Mouse (Mus musculus) MEL-GATA-1-ER (cell line): ENCODE measurements at regions not wholly inside any gene's neighbourhood (a gene's known extent, or its start where the extent isn't known, plus 50 kb on each side); places are given as distances from the start of the nearest gene placed in this dataset.

Source experiments
- DNase-seq: peaks from one replicate; pipeline ENCODE4 v3.0.0-alpha.2; 2012; ENCODE audit warnings: low read depth; ENCODE audit errors: extremely low read depth

DNA sequence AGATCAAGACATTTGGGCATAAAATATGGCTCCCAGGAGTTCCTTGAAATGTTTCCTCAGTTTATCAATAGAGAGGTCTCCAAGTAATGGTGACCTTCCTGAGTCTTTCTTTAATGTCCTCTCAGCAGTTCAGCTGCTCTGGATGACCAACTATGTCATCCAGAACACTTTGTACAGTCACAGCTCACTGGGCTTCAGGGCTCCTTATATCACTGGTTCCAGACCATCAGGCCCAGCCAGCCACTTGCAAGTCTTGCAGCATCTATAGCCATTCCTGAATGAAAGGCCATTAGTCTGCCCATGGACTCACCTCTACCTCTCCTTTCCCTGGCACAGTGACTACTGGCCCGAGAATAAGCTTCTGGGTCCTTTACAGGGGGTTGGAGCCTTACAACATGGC, 437.8 kb upstream of the Meis1 start:
- DNase-seq, result no peak

GRCm38 (mm10) chr11:19463730-19464358, 445.1 kb upstream of the Meis1 start:
- no peak for DNase-seq

DNA sequence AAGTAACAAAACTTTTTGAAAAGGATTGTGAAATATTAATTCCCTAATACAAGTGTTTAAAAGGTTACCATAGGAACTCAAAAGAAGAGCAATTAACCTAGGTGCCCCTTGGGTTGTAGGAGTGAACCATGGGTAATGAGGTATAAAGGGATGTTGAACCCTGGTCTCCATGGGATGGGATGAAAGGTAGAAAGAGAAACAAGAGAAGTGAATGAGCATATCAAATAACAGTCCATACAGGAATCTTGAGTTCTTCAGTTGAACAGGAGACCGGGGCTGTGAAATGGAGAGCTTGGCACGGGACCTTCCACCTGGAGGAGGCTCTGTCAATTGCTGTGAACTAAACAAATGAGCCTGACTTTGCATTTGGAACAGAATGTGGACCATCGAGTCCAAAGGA, 449.6 kb upstream of the Meis1 start:
- no peak for DNase-seq

DNA sequence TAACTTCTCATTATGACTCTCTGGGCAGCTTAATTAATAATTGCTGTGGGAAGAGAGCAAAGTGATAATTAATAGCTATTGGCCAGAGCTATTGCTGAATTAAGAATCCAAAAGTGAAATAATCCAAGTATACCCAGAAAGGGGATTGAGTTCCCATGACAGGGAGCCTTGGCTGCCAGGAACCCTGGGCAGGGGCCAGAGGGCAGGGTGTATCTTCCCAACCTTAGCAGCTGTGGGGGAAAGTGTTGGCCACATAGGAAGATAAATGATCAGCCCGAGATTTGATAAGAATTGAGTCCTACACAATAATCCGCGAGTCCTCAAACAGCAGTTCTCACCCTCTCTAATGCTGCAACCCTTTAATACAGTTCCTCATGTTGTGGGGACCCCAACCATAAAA, 450.0 kb upstream of the Meis1 start:
- no peak for DNase-seq

DNA sequence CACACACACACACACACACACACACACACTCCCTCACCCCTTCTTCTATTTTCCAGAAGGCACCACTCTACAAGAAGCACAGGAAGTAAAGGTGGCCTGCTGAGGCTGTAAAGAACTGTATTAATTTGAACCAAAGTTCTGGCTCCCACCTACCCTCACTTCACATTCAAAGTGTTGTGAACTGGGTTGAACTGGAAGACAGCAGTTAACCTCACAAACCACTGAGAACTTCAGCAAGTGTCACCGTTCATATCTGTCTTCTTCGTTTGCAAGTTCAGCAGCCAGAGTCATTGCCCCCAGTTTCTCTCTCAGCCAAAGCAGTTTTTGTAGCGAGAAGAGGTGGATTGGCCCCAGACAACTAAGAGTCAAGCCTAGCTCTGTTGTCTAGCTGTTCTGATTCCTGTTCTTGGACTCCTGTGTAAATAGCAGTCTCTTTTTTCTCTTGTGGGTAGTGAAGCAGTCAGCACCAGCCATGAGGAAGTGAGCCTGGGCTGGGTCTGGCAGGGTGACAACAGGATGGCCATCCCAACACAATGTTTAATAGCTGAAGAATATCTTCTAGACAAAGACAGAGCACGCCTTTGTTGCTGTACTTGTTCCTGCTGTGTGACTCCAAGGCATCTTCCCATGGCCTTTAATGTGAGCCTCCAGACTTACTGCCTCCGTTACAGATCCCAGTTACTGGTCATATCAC, 452.0 kb upstream of the Meis1 start:
- no peak for DNase-seq

DNA sequence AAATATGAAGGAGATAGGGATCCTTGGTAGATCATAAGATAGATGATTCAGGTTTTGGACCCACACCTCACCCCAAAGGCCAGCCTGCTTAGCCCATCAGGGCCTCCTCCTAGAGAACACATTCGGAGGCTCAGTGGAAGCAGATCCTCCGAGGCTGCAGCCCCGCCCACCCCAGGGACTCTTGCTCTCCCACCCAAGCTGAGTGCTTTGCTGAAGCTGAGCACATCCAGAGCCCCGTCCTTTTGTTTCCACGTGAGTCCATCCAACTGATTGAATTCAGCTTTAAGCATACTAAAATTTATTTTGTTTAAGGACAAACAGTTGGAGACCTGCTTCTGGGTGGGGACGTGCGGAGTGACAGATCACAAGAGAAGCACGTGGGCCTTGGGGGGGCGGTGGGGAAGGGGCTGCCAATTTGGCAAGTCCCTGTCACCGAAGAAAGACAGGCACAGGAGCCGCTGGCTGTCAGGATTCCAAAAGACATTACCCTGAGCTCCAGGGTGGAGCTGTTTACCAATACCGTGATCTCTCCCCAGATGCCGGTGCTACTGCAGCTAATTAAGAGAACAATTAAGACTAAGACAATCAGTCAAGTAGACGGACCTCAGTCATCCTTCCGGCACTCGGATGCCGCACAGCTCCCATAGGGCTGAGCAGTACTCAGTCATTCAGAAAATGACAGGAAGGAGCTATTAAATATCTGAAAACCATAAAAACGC, 448.9 kb upstream of the Spred2 start:
- no peak for DNase-seq

GRCm38 (mm10) chr11:19493089-19493756, 431.0 kb upstream of the Spred2 start:
- no peak for DNase-seq

DNA sequence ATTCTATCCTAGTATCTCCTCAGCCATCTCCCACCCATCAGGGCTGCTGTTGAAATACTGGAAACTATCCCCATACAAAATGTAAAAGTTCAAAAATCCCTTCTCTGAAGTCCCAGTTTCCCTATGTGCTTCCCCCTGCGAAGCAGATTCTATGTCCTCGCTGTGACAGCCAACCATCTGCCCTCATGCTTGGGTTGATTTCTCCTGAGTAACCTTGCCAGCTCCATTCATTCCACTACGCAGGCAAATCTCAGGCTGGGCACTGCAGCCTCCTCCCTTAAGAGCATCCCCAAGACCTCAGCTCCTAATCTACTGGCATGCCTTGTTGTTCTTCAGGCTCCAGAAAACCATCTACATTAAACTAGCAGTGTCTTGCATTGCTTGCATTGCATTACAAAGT, 402.5 kb upstream of the Spred2 start:
- DNase-seq, result no peak

- DNase-seq, result no peak
Measured at GRCm38 (mm10) chr11:19523853-19524487, 400.2 kb upstream of the Spred2 start.

- no peak for DNase-seq
Measured at GRCm38 (mm10) chr11:19529126-19529525, 395.0 kb upstream of the Spred2 start.

GRCm38 (mm10) chr11:19530652-19531051, 393.5 kb upstream of the Spred2 start:
- DNase-seq, result no peak

GRCm38 (mm10) chr11:19531255-19532003, 392.7 kb upstream of the Spred2 start:
- DNase-seq, result no peak

GRCm38 (mm10) chr11:19532867-19533266, 391.3 kb upstream of the Spred2 start:
- DNase-seq, result no peak

- DNase-seq, result no peak
Measured at GRCm38 (mm10) chr11:19533701-19534100, 390.5 kb upstream of the Spred2 start.

DNA sequence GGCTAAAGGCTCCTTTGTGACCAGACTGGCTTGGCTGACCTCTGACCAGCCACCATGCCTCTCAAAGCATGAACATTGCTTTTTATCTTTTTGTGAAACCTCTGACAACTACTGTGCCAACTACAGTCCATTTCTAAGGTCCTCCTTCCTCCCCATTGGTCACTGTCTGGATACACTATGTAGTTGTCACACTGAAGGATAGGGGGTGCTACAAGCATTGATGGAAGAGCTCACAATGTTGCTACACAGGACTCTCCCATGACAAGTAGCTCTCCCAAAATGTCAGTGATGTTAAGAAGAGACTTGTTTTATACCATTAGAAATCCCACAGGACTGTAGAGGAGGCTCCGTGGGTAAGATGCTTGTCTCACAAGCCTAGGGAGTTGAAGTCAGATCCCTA, 389.0 kb upstream of the Spred2 start:
- DNase-seq, result no peak

DNA sequence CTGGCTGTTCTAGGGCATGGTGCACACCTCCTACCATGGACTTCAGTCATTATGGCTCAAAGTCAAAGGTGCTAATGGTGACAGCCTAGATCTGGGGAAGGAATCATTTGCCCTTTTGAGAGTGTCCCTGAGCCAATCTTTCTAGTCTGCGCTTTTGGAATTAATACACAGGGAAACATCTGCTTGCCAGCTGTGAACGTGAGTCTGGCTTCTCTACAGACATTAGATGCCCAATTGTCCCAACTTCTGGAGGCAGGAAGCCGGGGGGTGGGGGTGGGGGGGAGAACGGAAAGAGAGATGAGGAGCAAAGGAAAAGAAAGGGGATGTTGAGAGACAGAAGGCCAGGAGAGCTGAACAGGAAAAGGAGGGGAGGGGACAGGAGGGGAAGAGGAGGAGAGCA, 377.9 kb upstream of the Spred2 start:
- no peak for DNase-seq

DNA sequence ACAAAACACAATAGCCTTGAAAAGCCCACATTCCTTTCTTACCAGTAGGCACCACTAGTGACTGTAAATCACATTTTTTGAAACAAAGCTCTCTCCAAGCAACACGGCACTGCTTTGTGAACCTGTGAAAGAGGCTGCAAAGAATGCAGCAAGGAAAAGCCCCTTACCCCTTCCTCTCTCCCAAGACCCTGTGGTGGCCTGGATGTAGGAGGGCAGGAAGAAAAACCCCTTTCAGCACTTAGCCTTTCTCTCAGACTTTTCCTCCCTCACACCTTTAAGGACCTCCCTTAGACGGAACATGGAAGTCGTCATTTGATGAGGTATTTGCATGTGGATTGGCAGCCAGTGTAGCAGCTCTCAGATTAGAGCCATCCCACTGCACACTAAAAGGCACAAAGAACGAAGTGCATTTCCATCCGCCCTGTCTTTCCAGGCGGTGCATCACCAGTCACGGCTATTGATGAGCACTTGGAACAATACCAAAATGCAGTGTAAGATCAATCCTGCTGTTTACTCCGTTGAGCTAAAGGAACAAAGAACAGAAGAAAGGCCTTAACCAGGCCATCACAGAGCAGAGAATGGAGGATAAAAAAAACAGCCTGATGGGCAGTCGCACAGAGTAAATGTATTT, 369.7 kb upstream of the Spred2 start:
- DNase-seq, result no peak

- no peak for DNase-seq
Measured at GRCm38 (mm10) chr11:19554947-19555770, 369.0 kb upstream of the Spred2 start.

- no peak for DNase-seq
Measured at GRCm38 (mm10) chr11:19560452-19560851, 363.7 kb upstream of the Spred2 start.

DNA sequence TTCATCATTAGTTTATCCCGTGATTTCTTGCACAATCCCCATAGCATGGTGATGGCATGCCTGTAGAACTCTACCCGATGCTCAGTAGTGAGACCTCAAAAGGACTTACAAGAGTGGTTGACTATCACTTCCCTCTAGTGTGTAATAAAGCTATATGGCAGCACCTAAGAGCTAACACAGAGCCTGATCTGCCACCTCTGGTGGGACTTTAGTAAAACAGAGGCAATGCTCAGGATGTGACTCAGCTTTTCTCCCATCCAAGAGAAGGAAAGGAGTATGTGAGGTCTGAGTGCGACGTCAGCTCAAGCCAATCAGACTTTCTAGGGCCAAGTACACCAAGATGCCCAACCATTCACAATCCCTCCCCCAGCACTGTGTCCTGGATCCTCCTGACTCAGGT, 361.5 kb upstream of the Spred2 start:
- no peak for DNase-seq
